Mouse (Mus musculus) E14TG2a.4 (cell line): Measurements from ENCODE around the gene Nanp.

Experiments used
- CTCF ChIP-seq: conservative IDR thresholded peaks from 2 replicates; pipeline ENCODE4 v1.5.1; 2014; ENCODE audit warnings: low read length
- POU5F1 ChIP-seq: IDR thresholded peaks from 2 replicates; pipeline ENCODE4 v1.6.1; 2014; ENCODE audit warnings: low read length, borderline replicate concordance

- TF ChIP-seq CTCF (no peak), POU5F1 (no peak)
These were observed at the start of gene Nanp, which contains the start of gene Ninl for GRCm38 (mm10) chr2:151039232-151039695.
